Mouse (Mus musculus): ENCODE results near the gene Gm21870.
"Not testable (repeated sequence)": the region's sequence is repeated elsewhere in the genome, so short reads cannot be mapped to it uniquely, and the experiment has no call there.

Gene Gm21870

GRCm38 (mm10) chrX:33986716-33987115 lies at the start of gene Gm21870:
TSS of gene Gm21870 (minus strand) at chrX:33986816.
- DNase-seq (ENCODE audit: low spot score) = not testable (repeated sequence)

- DNase-seq (ENCODE audit: low spot score) = not testable (repeated sequence)
Measured at GRCm38 (mm10) chrX:33956440-33956839, 30.2 kb downstream of the Gm21870 start, which contains the start of gene Btbd35f6. TSS of gene Btbd35f6 (minus strand) at chrX:33956540.
